Mouse (Mus musculus): ENCODE results near the gene Tnfrsf21. TPM values are rescaled to one million over a fixed set of nuclear protein-coding genes. Genes with fewer than 3 reads are reported as not detected.
A peak's percentile ranks its signal among the peaks of the same experiment; 100 is the strongest.

Gene Tnfrsf21
- polyA plus RNA-seq, 1 experiment from 2014 or later: 38.4 TPM

DNA sequence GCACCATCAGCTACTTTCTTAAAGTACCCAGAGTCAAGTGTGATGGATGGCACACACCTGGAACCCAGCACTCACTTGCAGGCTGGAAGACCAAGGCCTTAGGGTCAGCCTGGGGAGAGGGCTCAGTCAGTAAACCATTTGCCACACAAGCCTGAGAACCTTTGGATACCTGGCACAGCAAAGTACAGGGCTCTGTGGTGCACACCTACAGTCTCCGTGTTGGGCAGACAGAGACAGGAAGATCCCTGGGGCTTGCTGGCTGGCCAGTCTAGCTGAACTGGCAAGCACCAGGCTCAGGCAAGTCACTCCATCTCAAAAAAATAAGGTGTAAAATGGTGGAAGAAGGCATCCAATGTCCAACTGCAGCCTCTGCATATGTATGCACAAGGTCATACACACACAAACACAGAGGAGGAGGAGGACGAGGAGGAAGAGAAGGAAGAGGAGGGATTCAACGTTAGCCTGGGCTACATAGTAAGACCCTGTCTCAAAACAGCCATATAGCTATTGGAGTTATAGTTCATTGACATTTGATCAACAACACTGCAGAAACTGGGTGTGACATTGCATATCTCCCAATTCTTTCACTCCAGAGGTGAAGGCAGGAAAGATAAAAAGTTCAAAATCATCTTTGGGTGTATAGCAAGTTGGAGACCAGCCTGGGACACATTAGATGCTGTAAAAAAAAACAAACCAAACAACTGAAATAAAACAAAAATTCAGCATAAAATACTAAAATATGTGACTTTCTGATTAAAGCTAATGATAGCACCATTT is 74.8 kb downstream of the Tnfrsf21 start:
- WGBS: 91% methylated on average over 3 of the region's 3 CpGs
- Histone ChIP-seq H3K27me3 (no peaks in the 10 kb centered on the region), H3K36me3 (ENCODE audit: poor library complexity, severe bottlenecking) (peaks cover 35% of the 10 kb centered on the region), H3K27ac (no peak overlapping the region), H3K9me3 (replicated peaks) (no peaks in the 10 kb centered on the region), H3K4me3 (no peak overlapping the region), H3K4me2 (no peak overlapping the region), H3K9ac (no peak overlapping the region), H3K4me1 (no peaks in the 10 kb centered on the region)
- no peak for ATAC-seq

DNA sequence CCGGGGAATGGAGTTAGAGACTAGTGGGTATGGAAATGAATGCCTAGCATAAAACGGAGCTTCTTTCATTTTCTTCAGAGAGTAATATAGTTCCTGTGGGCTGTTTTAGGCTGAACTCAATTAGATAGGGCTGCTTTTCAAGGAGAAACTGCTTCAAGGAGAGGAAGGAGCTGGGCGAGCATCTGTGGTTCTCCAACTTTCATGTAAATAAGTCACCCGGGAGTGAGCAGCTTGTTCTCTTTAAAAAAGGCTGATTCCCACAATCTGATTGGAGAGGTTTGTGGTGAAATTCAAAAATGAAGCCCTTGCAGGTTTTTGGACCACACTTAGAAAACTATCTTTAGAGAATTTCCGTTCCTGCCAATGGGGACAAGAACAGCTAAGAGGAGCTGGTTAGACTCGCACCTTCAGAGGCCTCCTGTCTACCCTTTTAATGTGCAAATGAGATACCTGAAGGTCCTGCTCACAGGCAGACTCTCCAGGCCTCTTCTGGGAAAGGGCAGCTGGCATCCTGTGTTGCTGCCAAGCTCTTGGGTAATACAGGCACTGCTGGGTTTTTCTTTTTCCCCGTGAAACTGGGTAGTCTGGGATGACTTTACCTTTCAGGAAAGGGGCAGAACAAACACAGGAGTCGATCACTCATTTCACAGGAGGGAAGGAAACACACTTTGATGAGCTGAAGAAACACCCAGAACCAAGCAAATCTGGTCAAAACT is 76.1 kb downstream of the Tnfrsf21 start:
- Histone ChIP-seq H3K9ac (no peak overlapping the region), H3K4me2 (no peak overlapping the region), H3K27ac (no peak overlapping the region), H3K4me3 (no peak overlapping the region), H3K4me1 (no peaks in the 10 kb centered on the region), H3K9me3 (replicated peaks) (no peaks in the 10 kb centered on the region), H3K36me3 (ENCODE audit: poor library complexity, severe bottlenecking) (peaks cover 27% of the 10 kb centered on the region), H3K27me3 (no peaks in the 10 kb centered on the region)
- WGBS: 58% methylated on average over 8 of the region's 8 CpGs
- ATAC-seq: no peak

DNA sequence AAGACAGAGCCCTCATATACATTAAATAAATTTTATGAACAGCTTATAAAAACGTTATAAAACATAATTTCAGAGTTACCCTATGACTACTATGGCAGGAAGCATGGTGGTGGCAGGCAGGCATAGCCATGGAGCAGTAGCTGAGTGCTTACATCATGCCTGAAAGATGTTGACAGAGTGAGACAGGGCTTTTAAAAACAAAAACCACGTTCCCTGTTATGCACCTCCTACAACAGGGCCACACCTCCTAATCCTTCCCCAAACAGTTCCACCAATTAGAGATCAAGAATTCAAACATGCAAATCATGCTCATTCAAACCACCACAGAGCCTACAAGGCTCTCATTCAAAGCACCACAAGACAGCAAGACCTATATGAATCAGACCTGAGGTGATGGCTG is 77.9 kb downstream of the Tnfrsf21 start:
- Histone ChIP-seq H3K9me3 (replicated peaks) (no peaks in the 10 kb centered on the region), H3K27ac (no peak overlapping the region), H3K4me3 (no peak overlapping the region), H3K27me3 (no peaks in the 10 kb centered on the region), H3K4me2 (no peak overlapping the region), H3K36me3 (ENCODE audit: poor library complexity, severe bottlenecking) (peaks cover 11% of the 10 kb centered on the region; the same call in 1 of the 2 replicates), H3K9ac (no peak overlapping the region), H3K4me1 (no peaks in the 10 kb centered on the region)
- no peak for ATAC-seq
- WGBS: 36% methylated on average over 2 of the region's 2 CpGs

DNA sequence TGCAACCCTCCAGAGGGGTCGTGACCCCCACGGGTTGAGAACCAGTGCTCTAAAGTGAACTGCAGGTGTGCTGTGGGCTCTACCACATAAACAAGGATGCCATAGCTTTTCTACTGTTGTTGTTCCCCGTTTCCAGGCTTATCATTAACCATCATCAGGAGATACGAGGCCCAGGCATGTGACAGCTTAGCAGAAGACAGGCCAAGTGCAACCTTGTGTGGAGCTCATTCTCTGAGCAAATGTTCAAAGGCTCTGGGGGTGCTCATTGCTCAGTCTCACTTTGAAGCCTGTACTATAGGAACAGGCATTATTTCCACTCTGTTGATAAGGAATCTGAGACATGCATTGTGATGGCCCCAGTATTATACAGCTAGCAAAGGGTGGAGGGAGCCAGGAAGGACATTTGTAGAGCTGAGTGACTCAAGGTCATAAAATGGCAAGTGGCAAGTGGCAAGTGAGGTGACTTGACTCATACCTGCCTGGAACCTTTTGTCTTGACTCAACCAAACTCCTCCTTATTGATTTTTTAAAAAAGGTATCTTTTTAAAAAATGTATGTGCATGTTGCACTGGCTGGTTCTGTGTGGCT is 80.8 kb downstream of the Tnfrsf21 start:
- no peak for ATAC-seq
- H3K27me3 ChIP-seq: no peaks in the 10 kb centered on the region
- 81% methylated on average over 4 of the region's 4 CpGs for WGBS
- H3K36me3 ChIP-seq (ENCODE audit: poor library complexity, severe bottlenecking): no peaks in the 10 kb centered on the region
- H3K4me2 ChIP-seq: no peak overlapping the region
- no peak overlapping the region for H3K9ac ChIP-seq
- H3K4me3 ChIP-seq: no peak overlapping the region
- H3K9me3 ChIP-seq (replicated peaks): no peaks in the 10 kb centered on the region
- H3K27ac ChIP-seq: no peak overlapping the region
- H3K4me1 ChIP-seq: no peaks in the 10 kb centered on the region

DNA sequence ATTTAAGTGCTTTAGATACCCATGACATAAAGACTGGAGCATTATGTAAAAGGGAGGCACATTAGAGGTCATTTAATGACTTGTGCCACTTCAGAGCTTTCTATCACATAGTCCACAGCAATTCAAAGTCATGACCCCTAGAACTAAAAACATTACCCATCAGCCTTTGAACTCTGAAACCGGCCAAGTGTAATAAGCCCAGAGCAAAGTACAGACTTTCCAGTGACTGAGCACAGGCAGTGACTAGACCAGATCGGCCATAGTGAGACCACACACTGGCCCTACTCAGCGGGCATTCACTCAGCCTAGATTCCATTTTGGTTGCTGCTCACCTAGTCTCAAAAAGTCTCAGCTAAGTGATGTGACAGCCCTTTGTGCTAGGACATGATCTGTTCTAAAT is 89.8 kb downstream of the Tnfrsf21 start:
- Histone ChIP-seq H3K9me3 (replicated peaks) (no peaks in the 10 kb centered on the region; the same call in 1 of the 2 replicates), H3K4me2 (no peak overlapping the region), H3K27me3 (no peaks in the 10 kb centered on the region), H3K36me3 (ENCODE audit: poor library complexity, severe bottlenecking) (no peaks in the 10 kb centered on the region), H3K4me3 (no peak overlapping the region), H3K4me1 (no peaks in the 10 kb centered on the region), H3K27ac (no peak overlapping the region), H3K9ac (no peak overlapping the region)
- no peak for ATAC-seq
- WGBS: 69% methylated on average over 3 of the region's 3 CpGs

DNA sequence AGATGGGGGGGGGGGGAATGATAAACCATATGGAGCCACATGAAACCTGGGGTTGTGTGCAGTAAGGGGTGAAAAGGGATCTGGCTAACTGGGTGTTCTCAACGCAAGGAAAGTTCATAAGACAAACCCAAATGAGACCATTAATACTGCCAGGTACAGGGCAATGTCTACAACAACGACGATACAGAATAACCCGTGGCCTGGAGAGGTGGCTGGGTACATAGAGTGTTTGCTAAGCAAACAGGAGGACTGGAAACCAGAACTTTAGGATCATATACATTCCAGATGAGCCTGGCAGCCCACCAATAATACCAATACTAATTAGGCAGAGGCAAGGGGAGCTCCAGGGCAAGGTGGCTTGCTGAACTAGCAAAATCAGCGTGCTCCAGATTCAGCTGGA is 91.0 kb downstream of the Tnfrsf21 start:
- no peaks in the 10 kb centered on the region for H3K36me3 ChIP-seq (ENCODE audit: poor library complexity, severe bottlenecking)
- no peak overlapping the region for H3K4me3 ChIP-seq
- no peaks in the 10 kb centered on the region; the same call in 1 of the 2 replicates for H3K9me3 ChIP-seq (replicated peaks)
- H3K27ac ChIP-seq: no peak overlapping the region
- WGBS: 94% methylated on average over 5 of the region's 5 CpGs
- no peaks in the 10 kb centered on the region for H3K4me1 ChIP-seq
- no peak for ATAC-seq
- no peak overlapping the region for H3K4me2 ChIP-seq
- H3K9ac ChIP-seq: no peak overlapping the region
- H3K27me3 ChIP-seq: no peaks in the 10 kb centered on the region

DNA sequence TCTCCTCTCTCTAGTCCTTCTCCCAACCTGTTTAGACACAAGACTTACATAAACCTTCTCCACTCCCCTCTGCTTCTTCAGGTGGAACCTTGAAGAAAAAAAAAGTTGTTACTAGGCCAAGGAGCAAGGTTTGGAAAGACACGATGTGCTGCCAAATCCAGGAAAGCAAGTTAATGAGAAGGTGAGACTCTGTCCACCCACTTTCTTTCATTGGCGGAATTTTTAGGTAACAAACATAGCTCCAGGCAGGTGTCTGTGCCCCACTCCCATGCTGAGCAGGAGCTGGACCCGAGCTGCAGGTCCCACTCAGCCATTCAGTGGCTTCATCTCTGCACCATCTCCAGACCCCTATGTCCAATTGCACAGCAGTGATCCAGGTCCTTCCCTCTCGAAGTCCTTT is 93.1 kb downstream of the Tnfrsf21 start:
- H3K27ac ChIP-seq: no peak overlapping the region
- no peaks in the 10 kb centered on the region for H3K36me3 ChIP-seq (ENCODE audit: poor library complexity, severe bottlenecking)
- no peaks in the 10 kb centered on the region for H3K4me1 ChIP-seq
- no peak overlapping the region for H3K4me3 ChIP-seq
- H3K4me2 ChIP-seq: no peak overlapping the region
- H3K27me3 ChIP-seq: no peaks in the 10 kb centered on the region
- no peak for ATAC-seq
- no peak overlapping the region for H3K9ac ChIP-seq
- 79% methylated on average over 4 of the region's 4 CpGs for WGBS
- H3K9me3 ChIP-seq (replicated peaks): no peaks in the 10 kb centered on the region; the same call in 1 of the 2 replicates

DNA sequence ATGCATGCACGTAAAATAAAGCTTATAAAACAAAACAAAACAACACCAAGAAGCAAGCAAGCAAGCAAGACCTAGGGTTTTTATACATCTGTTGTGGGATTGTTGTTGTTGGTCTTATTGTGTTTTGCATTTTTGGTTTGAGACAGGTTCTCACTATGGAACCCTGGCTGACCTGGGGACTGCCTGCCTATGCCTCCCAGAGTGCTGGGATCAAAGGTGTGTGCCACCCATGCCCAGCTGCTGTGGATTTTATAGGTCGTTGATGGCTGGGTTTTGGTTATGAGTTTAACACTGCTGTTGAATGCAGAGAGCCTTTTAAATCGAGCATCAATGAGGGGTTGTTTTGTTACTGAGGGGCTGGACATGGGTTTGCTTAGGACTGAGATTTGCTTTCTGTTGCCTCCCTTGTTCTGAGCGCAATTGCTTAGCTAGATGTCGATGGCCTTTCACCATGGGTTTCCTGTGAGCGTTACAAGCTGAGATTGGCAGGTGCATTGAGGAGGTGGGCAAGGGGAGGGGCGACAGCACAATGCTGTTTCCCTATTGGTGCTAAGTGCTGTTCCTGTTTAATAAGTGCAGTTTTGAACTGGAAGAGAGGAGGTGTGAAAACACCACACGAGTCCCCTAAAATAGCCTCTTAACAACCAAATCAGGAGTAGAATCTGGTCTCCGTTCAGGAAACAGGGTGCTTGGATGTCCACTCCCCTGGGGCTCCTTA is 94.0 kb downstream of the Tnfrsf21 start:
- Histone ChIP-seq H3K4me3 (no peak overlapping the region), H3K9me3 (replicated peaks) (no peaks in the 10 kb centered on the region; the same call in 1 of the 2 replicates), H3K36me3 (ENCODE audit: poor library complexity, severe bottlenecking) (no peaks in the 10 kb centered on the region), H3K4me1 (no peaks in the 10 kb centered on the region), H3K4me2 (no peak overlapping the region), H3K9ac (no peak overlapping the region), H3K27ac (no peak overlapping the region), H3K27me3 (no peaks in the 10 kb centered on the region)
- no peak for ATAC-seq
- 64% methylated on average over 9 of the region's 9 CpGs for WGBS

DNA sequence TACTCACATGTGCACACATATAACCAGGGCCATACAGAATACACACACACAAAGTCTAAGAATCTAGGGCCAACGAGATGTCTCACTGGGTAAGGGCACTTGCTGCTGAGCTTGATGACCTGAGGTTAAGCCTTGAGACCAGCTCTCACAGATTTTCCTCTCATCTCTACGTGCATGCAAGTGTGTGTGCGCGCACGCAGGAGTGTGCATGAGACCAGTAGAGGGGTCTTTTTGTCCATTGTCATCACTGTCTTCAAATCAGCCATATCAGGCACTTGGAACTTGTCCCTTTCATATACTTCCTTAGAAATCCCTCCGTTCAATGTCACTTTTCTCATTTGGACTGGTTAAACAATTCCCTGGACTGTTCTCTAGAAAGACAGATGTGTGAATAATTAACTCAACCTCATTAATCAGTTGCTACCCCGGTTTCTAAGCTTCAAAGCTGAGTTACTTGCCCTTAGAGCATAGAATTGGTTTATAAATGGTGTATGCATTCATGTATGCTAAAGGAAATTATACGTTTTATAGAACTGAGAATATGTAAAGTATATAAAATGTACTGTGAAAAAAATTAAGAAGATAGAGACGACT is 97.1 kb downstream of the Tnfrsf21 start:
- WGBS: 60% methylated on average over 9 of the region's 9 CpGs

DNA sequence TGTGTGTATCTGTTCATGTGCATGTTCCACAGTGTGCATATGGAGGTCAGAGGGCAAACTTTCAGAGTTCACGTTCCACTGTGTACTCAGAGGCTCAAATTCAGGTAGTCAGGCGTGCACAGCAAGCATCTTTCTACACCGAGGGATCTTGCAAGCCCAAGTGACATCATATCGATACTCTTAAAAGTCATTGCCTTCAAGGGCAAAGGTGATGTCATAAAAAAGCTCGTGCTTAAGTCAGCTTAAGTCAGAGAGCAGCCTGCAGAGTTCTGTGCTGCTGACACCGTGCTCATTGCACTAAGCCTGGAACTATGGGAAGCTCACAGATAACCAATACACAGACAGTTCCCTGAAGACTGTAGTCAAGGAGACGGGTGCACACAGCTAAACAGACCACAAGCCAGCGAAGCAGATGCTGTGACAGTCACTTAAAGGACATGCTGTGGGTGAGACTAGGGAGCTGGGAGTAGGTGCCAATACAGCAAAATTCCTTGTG is 97.8 kb downstream of the Tnfrsf21 start:
- no peaks in the 10 kb centered on the region for H3K36me3 ChIP-seq (ENCODE audit: poor library complexity, severe bottlenecking)
- no peak overlapping the region for H3K27ac ChIP-seq
- no peak overlapping the region for H3K9ac ChIP-seq
- no peaks in the 10 kb centered on the region for H3K4me1 ChIP-seq
- no peak overlapping the region for H3K4me3 ChIP-seq
- peak; percentile 66 for ATAC-seq
- H3K4me2 ChIP-seq: no peak overlapping the region
- WGBS: 72% methylated on average over 8 of the region's 8 CpGs
- no peaks in the 10 kb centered on the region; the same call in 1 of the 2 replicates for H3K9me3 ChIP-seq (replicated peaks)
- H3K27me3 ChIP-seq: no peaks in the 10 kb centered on the region

More for the DNA sequence above, 97.1 kb downstream of the Tnfrsf21 start:
- ATAC-seq: no peak
- Histone ChIP-seq H3K9ac (no peak overlapping the region), H3K27ac (no peak overlapping the region), H3K36me3 (ENCODE audit: poor library complexity, severe bottlenecking) (no peaks in the 10 kb centered on the region), H3K4me3 (no peak overlapping the region), H3K4me2 (no peak overlapping the region), H3K27me3 (no peaks in the 10 kb centered on the region), H3K9me3 (replicated peaks) (no peaks in the 10 kb centered on the region; the same call in 1 of the 2 replicates), H3K4me1 (no peaks in the 10 kb centered on the region)

DNA sequence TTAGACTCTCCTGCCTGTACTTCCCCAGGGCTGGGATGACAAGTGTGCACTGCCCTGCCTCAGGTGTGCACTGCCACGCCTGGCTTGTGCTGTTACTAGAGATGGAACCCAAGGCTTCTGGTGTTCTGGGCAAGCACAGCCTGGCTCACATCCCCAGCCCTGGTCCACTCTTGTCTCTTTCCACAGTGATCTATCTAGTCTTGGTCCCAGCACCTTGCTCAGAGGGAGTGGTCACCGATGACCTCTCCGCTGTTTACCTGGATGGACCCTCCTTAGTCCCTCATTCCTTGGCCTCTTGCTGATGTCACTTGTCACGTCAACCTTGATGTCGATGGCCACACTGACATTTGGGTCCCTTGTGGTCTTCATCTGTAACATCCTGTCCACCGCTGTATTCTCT is 98.6 kb downstream of the Tnfrsf21 start:
- no peaks in the 10 kb centered on the region for H3K27me3 ChIP-seq
- H3K4me1 ChIP-seq: no peaks in the 10 kb centered on the region
- no peaks in the 10 kb centered on the region for H3K9me3 ChIP-seq (replicated peaks)
- no peak overlapping the region for H3K9ac ChIP-seq
- no peaks in the 10 kb centered on the region for H3K36me3 ChIP-seq (ENCODE audit: poor library complexity, severe bottlenecking)
- no peak overlapping the region for H3K27ac ChIP-seq
- H3K4me3 ChIP-seq: no peak overlapping the region
- no peak overlapping the region for H3K4me2 ChIP-seq
- 98% methylated on average over 6 of the region's 6 CpGs for WGBS
- no peak for ATAC-seq
